Mouse (Mus musculus): ENCODE measurements around the gene Snx4. TPM values are rescaled to one million over a fixed set of nuclear protein-coding genes. Genes with fewer than 3 reads are reported as not detected.

Gene Snx4
- polyA plus RNA-seq, 1 experiment from 2014 or later = 98.2 TPM

DNA sequence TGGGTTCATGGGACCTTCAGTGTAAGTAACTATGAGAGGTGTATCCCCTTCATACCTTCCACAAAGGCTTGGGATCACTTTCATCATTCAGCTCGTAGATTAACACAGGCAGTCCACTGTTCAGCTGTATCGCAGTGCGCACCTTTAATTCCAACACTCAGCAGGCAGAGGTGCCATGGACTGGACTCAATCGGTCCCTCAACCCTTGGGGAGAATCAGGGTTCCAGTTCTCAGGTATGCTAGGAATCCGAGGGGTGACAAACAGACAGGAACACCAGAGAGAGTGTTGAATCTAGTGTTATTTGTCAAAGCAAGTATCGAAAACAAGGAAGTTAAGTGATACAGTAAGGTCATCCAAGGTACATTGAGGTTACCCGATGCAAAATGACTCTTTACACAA is 41.0 kb downstream of the Snx4 start:
- no peaks in the 10 kb centered on the region for H3K4me1 ChIP-seq (ENCODE audit: control insufficient read depth, insufficient read depth, low read length)
- H3K4me3 ChIP-seq (replicated peaks; ENCODE audit: low read depth, low read length) = no peak overlapping the region
- H3K9ac ChIP-seq (replicated peaks; ENCODE audit: low read length) = no peak overlapping the region
- DNase-seq (no peak), ATAC-seq (ENCODE audit: low FRiP score, low TSS enrichment) (no peak)
- no peak overlapping the region for H3K27ac ChIP-seq (replicated peaks; ENCODE audit: low read depth, low read length)
- WGBS = 97% methylated on average over 7 of the region's 7 CpGs
- no peaks in the 10 kb centered on the region for H3K27me3 ChIP-seq (ENCODE audit: control insufficient read depth, insufficient read depth, low read length)
- peaks cover 7% of the 10 kb centered on the region; the same call in 1 of the 2 replicates for H3K9me3 ChIP-seq (ENCODE audit: control insufficient read depth, low read length)
- no peak overlapping the region for H3K4me2 ChIP-seq (ENCODE audit: low read length)
- H3K36me3 ChIP-seq (ENCODE audit: control insufficient read depth, insufficient read depth, low read length) = peaks cover 95% of the 10 kb centered on the region

DNA sequence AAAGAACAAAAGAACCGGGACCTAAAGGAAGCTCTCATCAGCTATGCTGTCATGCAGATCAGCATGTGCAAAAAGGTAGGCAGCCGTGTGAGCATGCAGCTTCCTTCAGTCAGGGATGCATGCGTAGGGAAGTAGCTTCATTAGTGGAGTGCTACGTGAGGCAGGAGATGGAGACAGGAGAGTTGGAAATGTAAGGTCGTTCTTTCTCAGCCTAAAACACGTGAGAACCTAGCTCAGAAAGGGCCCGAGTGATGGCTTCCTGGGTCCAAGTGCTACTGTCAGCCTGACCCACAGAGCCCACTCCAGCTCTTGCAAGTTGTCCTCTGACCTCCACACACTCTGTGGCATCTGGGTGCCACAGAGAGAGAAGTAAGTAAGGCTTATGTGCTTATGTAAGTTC is 43.4 kb downstream of the Snx4 start:
- WGBS = 91% methylated on average over 7 of the region's 7 CpGs
- Histone ChIP-seq H3K27me3 (ENCODE audit: control insufficient read depth, insufficient read depth, low read length) (no peaks in the 10 kb centered on the region), H3K4me1 (ENCODE audit: control insufficient read depth, insufficient read depth, low read length) (no peaks in the 10 kb centered on the region), H3K9ac (replicated peaks; ENCODE audit: low read length) (no peak overlapping the region), H3K4me2 (ENCODE audit: low read length) (no peak overlapping the region), H3K4me3 (replicated peaks; ENCODE audit: low read depth, low read length) (no peak overlapping the region), H3K36me3 (ENCODE audit: control insufficient read depth, insufficient read depth, low read length) (peaks cover 90% of the 10 kb centered on the region), H3K27ac (replicated peaks; ENCODE audit: low read depth, low read length) (no peak overlapping the region), H3K9me3 (ENCODE audit: control insufficient read depth, low read length) (peaks cover 7% of the 10 kb centered on the region; the same call in 1 of the 2 replicates)
- ATAC-seq (ENCODE audit: low FRiP score, low TSS enrichment) (no peak), DNase-seq (no peak)

DNA sequence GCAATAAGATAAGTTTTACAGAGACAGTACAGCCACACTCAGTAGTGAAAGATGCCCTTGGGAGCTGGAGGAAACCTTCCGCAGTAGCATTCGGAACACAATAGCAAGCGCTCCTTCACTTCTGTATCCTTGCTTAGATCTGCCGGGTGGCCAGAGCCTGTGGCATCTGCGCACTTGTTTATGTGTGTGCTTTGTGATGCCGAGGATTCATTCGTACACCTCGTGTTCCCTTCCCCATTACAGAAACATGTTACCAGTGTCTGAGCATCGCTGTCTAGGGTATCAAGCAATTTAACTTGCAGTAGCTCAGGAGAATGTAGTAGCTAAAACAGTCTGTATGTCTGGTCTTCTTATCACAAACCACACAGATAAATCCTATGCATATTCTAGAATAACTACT is 44.1 kb downstream of the Snx4 start:
- no peak overlapping the region for H3K4me3 ChIP-seq (replicated peaks; ENCODE audit: low read depth, low read length)
- peaks cover 91% of the 10 kb centered on the region for H3K36me3 ChIP-seq (ENCODE audit: control insufficient read depth, insufficient read depth, low read length)
- ATAC-seq (ENCODE audit: low FRiP score, low TSS enrichment) (no peak), DNase-seq (no peak)
- 94% methylated on average over 9 of the region's 9 CpGs for WGBS
- H3K9ac ChIP-seq (replicated peaks; ENCODE audit: low read length) = no peak overlapping the region
- H3K4me1 ChIP-seq (ENCODE audit: control insufficient read depth, insufficient read depth, low read length) = no peaks in the 10 kb centered on the region
- H3K4me2 ChIP-seq (ENCODE audit: low read length) = no peak overlapping the region
- H3K9me3 ChIP-seq (ENCODE audit: control insufficient read depth, low read length) = peaks cover 7% of the 10 kb centered on the region; the same call in 1 of the 2 replicates
- no peak overlapping the region for H3K27ac ChIP-seq (replicated peaks; ENCODE audit: low read depth, low read length)
- H3K27me3 ChIP-seq (ENCODE audit: control insufficient read depth, insufficient read depth, low read length) = no peaks in the 10 kb centered on the region

- Histone ChIP-seq H3K4me3 (replicated peaks; ENCODE audit: low read depth, low read length) (no peak overlapping the region), H3K36me3 (ENCODE audit: control insufficient read depth, insufficient read depth, low read length) (peaks cover 73% of the 10 kb centered on the region), H3K9ac (replicated peaks; ENCODE audit: low read length) (no peak overlapping the region), H3K4me1 (ENCODE audit: control insufficient read depth, insufficient read depth, low read length) (no peaks in the 10 kb centered on the region), H3K27me3 (ENCODE audit: control insufficient read depth, insufficient read depth, low read length) (no peaks in the 10 kb centered on the region), H3K9me3 (ENCODE audit: control insufficient read depth, low read length) (0 out of 2 replicates have a peak, but pooled peaks cover under 1% of the 10 kb centered on the region), H3K4me2 (ENCODE audit: low read length) (no peak overlapping the region), H3K27ac (replicated peaks; ENCODE audit: low read depth, low read length) (no peak overlapping the region)
- DNase-seq (no peak), ATAC-seq (ENCODE audit: low FRiP score, low TSS enrichment) (no peak)
- WGBS = 98% methylated on average over 1 of the region's 1 CpGs
These were observed 46.3 kb downstream of the Snx4 start for GRCm38 (mm10) chr16:33297493-33297892.

- WGBS = 20% methylated on average over 4 of the region's 4 CpGs
- Histone ChIP-seq H3K36me3 (ENCODE audit: control insufficient read depth, insufficient read depth, low read length) (peaks cover 11% of the 10 kb centered on the region), H3K27me3 (ENCODE audit: control insufficient read depth, insufficient read depth, low read length) (no peaks in the 10 kb centered on the region), H3K9ac (replicated peaks; ENCODE audit: low read length) (no peak overlapping the region), H3K4me2 (ENCODE audit: low read length) (no peak overlapping the region), H3K9me3 (ENCODE audit: control insufficient read depth, low read length) (no peaks in the 10 kb centered on the region), H3K27ac (replicated peaks; ENCODE audit: low read depth, low read length) (no peak overlapping the region), H3K4me3 (replicated peaks; ENCODE audit: low read depth, low read length) (no peak overlapping the region), H3K4me1 (ENCODE audit: control insufficient read depth, insufficient read depth, low read length) (no peaks in the 10 kb centered on the region)
- ATAC-seq (ENCODE audit: low FRiP score, low TSS enrichment) = peak; percentile 17; the same call in 1 of the 2 replicates
- DNase-seq = peak; percentile 89
These were observed 55.4 kb downstream of the Snx4 start for GRCm38 (mm10) chr16:33306633-33307070.

DNA sequence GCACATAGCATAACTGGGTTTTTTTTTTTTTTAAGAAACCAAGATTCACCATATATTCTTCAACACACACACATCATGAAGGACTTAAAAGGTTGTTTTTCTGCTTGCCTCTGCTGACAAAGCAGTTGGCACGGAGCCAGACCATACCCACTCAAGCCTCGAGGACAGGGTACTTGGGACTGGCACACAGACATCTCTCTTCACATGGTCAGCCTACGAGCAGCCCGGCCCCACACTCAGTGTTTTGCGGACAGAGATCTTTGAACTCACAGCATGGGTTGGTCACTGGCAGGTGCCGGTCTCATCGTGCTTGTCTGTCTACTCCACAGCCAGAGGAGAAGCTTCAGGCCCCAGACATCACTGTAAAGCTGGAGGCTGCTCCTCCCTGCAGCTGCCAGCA is 56.5 kb downstream of the Snx4 start:
- Histone ChIP-seq H3K27ac (replicated peaks; ENCODE audit: low read depth, low read length) (no peak overlapping the region), H3K27me3 (ENCODE audit: control insufficient read depth, insufficient read depth, low read length) (no peaks in the 10 kb centered on the region), H3K4me2 (ENCODE audit: low read length) (no peak overlapping the region), H3K4me1 (ENCODE audit: control insufficient read depth, insufficient read depth, low read length) (no peaks in the 10 kb centered on the region), H3K9ac (replicated peaks; ENCODE audit: low read length) (no peak overlapping the region), H3K9me3 (ENCODE audit: control insufficient read depth, low read length) (no peaks in the 10 kb centered on the region), H3K4me3 (replicated peaks; ENCODE audit: low read depth, low read length) (no peak overlapping the region), H3K36me3 (ENCODE audit: control insufficient read depth, insufficient read depth, low read length) (peaks cover 11% of the 10 kb centered on the region)
- ATAC-seq (ENCODE audit: low FRiP score, low TSS enrichment) (no peak), DNase-seq (peak; percentile 23)
- WGBS = 76% methylated on average over 7 of the region's 7 CpGs

GRCm38 (mm10) chr16:33309066-33309465 is 57.8 kb downstream of the Snx4 start:
- Histone ChIP-seq H3K9ac (replicated peaks; ENCODE audit: low read length) (no peak overlapping the region), H3K9me3 (ENCODE audit: control insufficient read depth, low read length) (no peaks in the 10 kb centered on the region), H3K4me1 (ENCODE audit: control insufficient read depth, insufficient read depth, low read length) (no peaks in the 10 kb centered on the region), H3K4me3 (replicated peaks; ENCODE audit: low read depth, low read length) (no peak overlapping the region), H3K27ac (replicated peaks; ENCODE audit: low read depth, low read length) (no peak overlapping the region), H3K36me3 (ENCODE audit: control insufficient read depth, insufficient read depth, low read length) (peaks cover 11% of the 10 kb centered on the region), H3K27me3 (ENCODE audit: control insufficient read depth, insufficient read depth, low read length) (no peaks in the 10 kb centered on the region), H3K4me2 (ENCODE audit: low read length) (no peak overlapping the region)
- WGBS = 89% methylated on average over 3 of the region's 3 CpGs
- no peak for DNase-seq
- ATAC-seq (ENCODE audit: low FRiP score, low TSS enrichment) = no peak

DNA sequence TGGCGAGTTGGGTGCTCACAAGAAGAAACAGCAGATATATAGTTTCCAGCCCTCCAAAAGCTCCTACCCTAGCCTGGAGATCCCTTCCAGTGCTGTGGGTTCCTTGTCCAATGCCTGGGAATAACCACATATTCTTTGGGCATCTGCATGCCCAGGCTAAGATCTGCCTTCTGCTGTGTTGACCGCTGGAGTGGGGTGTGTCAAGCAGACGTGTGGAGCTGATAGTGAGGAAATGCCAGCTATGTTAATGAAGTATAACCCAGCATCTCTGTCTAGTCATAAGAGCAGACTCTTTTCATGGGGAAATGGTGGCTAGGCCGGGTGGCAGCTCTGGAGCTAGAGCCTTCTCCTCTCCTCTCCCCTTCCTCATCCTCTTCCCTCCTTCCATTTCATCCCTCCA is 64.4 kb downstream of the Snx4 start:
- no peaks in the 10 kb centered on the region for H3K36me3 ChIP-seq (ENCODE audit: control insufficient read depth, insufficient read depth, low read length)
- H3K4me2 ChIP-seq (ENCODE audit: low read length) = no peak overlapping the region
- H3K9me3 ChIP-seq (ENCODE audit: control insufficient read depth, low read length) = no peaks in the 10 kb centered on the region
- no peaks in the 10 kb centered on the region for H3K4me1 ChIP-seq (ENCODE audit: control insufficient read depth, insufficient read depth, low read length)
- no peaks in the 10 kb centered on the region for H3K27me3 ChIP-seq (ENCODE audit: control insufficient read depth, insufficient read depth, low read length)
- ATAC-seq (ENCODE audit: low FRiP score, low TSS enrichment) (no peak), DNase-seq (no peak)
- H3K4me3 ChIP-seq (replicated peaks; ENCODE audit: low read depth, low read length) = no peak overlapping the region
- WGBS = 90% methylated on average over 4 of the region's 4 CpGs
- no peak overlapping the region for H3K9ac ChIP-seq (replicated peaks; ENCODE audit: low read length)
- no peak overlapping the region for H3K27ac ChIP-seq (replicated peaks; ENCODE audit: low read depth, low read length)

DNA sequence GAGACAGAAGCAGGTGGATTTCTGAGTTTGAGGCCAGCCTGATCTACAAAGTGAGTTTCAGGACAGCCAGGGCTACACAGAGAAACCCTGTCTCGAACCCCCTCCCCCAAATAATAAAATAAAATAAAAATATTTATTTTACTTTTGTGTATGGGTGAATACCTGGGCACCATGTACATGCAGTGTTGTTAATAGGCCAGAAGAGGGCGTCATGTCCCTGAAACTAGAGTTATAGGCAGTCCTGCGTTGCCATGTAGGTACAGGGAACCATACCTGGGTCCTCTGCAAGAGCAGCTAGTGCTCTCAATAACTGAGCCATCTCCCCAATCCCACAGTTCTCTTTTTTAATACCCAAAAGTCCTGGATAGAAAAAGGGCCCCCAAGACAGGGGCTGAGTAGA is 66.4 kb downstream of the Snx4 start:
- 68% methylated on average over 3 of the region's 3 CpGs for WGBS
- no peak overlapping the region for H3K4me3 ChIP-seq (replicated peaks; ENCODE audit: low read depth, low read length)
- H3K4me1 ChIP-seq (ENCODE audit: control insufficient read depth, insufficient read depth, low read length) = no peaks in the 10 kb centered on the region
- no peak overlapping the region for H3K4me2 ChIP-seq (ENCODE audit: low read length)
- H3K36me3 ChIP-seq (ENCODE audit: control insufficient read depth, insufficient read depth, low read length) = no peaks in the 10 kb centered on the region
- no peak overlapping the region for H3K9ac ChIP-seq (replicated peaks; ENCODE audit: low read length)
- no peak for DNase-seq
- no peaks in the 10 kb centered on the region for H3K27me3 ChIP-seq (ENCODE audit: control insufficient read depth, insufficient read depth, low read length)
- no peak for ATAC-seq (ENCODE audit: low FRiP score, low TSS enrichment)
- no peaks in the 10 kb centered on the region for H3K9me3 ChIP-seq (ENCODE audit: control insufficient read depth, low read length)
- H3K27ac ChIP-seq (replicated peaks; ENCODE audit: low read depth, low read length) = no peak overlapping the region
